In the genomic region with DNA sequence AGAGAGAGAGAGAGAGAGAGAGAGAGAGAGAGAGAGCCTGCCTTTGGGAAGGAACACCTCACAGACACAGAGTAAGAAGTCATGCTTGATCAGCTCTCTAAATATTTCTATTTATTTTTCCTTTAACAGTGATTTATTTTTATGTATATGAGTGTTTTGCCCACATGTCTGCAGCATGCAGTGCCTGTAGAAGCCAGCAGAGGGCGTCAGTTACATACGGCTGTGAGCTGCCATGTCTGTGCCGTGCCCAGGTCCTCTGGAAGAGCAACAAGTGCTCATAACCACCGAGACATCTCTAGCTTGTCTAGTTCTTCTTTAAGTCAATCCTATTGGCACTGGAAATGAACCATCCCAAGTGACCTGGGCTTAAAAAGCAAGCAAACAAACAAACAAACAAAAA, we compare ENCODE assay signal across 9 mouse cellular contexts. TPM values are rescaled to one million over a fixed set of nuclear protein-coding genes. Genes with fewer than 3 reads are reported as not detected.
DNase-seq lines count a peak whose midpoint lies in the region; ATAC-seq lines count a peak whose summit lies in the region.
"Had no signal": no experiment of that assay in that cellular context is flagged by ENCODE, and none has a peak within 500 bp of the region (broad histone marks: within the 10 kb centered on the region; RNA-seq: fewer than 3 reads in every experiment).

No protein-coding gene starts in this region.

- peaks cover 35% of the 10 kb centered on the region for H3K9me3 ChIP-seq in intestine, embryonic 14.5 days (ENCODE audit: control insufficient read depth, low read length)
- H3K9me3 ChIP-seq in intestine, embryonic 15.5 days = 0 out of 2 replicates have a peak, but pooled peaks cover 10% of the 10 kb centered on the region

- no peak overlapping the region for H3K9ac ChIP-seq in intestine, embryonic 14.5 days (ENCODE audit: low read length)
- H3K9ac ChIP-seq in intestine, embryonic 15.5 days = no peak overlapping the region

- H3K27ac ChIP-seq in intestine, embryonic 14.5 days (ENCODE audit: low read depth) = no peak overlapping the region
- H3K27ac ChIP-seq in intestine, embryonic 15.5 days = no peak overlapping the region

- H3K4me3 ChIP-seq in intestine, embryonic 14.5 days (ENCODE audit: low read depth, low read length) = no peak overlapping the region
- H3K4me3 ChIP-seq in intestine, embryonic 15.5 days (replicated peaks) = no peak overlapping the region

- no peak for ATAC-seq in intestine, embryonic 14.5 days (replicated peaks; ENCODE audit: low FRiP score, low TSS enrichment, low read depth)
- ATAC-seq in intestine, embryonic 15.5 days = no peak
- ATAC-seq in frontal cortex, adult (ENCODE audit: low TSS enrichment) = no peak

- H3K27me3 ChIP-seq in intestine, embryonic 14.5 days (replicated peaks; ENCODE audit: control insufficient read depth, insufficient read depth, low read length) = no peaks in the 10 kb centered on the region
- no peaks in the 10 kb centered on the region for H3K27me3 ChIP-seq in intestine, embryonic 15.5 days (replicated peaks)

- DNase-seq in intestine, embryonic 14.5 days (ENCODE audit: low spot score) = peak; percentile 79
- DNase-seq in testis, postnatal 10 days (ENCODE audit: low spot score) = peak; percentile 90
- no peak for DNase-seq in testis, postnatal 14 days (ENCODE audit: low spot score)
- DNase-seq in adrenal gland, postnatal 10 days = peak; percentile 90
- DNase-seq in kidney, postnatal 14 days = peak; percentile 61
- DNase-seq in urinary bladder, postnatal 10 days (ENCODE audit: low spot score) = no peak

- no peak overlapping the region for H3K4me2 ChIP-seq in intestine, embryonic 14.5 days (ENCODE audit: low read length)
- no peak overlapping the region for H3K4me2 ChIP-seq in intestine, embryonic 15.5 days (replicated peaks)

- no peaks in the 10 kb centered on the region for H3K36me3 ChIP-seq in intestine, embryonic 14.5 days (ENCODE audit: control insufficient read depth, insufficient read depth, low read length)
- H3K36me3 ChIP-seq in intestine, embryonic 15.5 days = no peaks in the 10 kb centered on the region

- 40% methylated on average over 4 of the region's 4 CpGs for WGBS in intestine, embryonic 14.5 days
- 42% methylated on average over 4 of the region's 4 CpGs for WGBS in intestine, embryonic 15.5 days

- H3K4me1 ChIP-seq in intestine, embryonic 14.5 days (replicated peaks; ENCODE audit: control insufficient read depth, insufficient read depth, low read length) = no peaks in the 10 kb centered on the region
- no peaks in the 10 kb centered on the region for H3K4me1 ChIP-seq in intestine, embryonic 15.5 days (replicated peaks)

RNA-seq across cellular contexts. Expression of gene Trpm8, which starts 12.5 kb away (rescaled TPM):
- not detected in 2 replicates for polyA plus RNA-seq in intestine, embryonic 14.5 days (2014; fragmentation: Nextera tagmentation; extraction: Ambion mirVana)
- polyA plus RNA-seq in intestine, embryonic 15.5 days (2015; fragmentation: Nextera tagmentation; extraction: Ambion mirVana) = not detected in 2 replicates
- total RNA-seq in adrenal gland, postnatal 10 days (2021) = not detected
- total RNA-seq: heart, postnatal 14 days had no signal

RNA-seq across cellular contexts. Expression of gene Hjurp, which starts 12.5 kb away (rescaled TPM):
- polyA plus RNA-seq in intestine, embryonic 14.5 days (2014; fragmentation: Nextera tagmentation; extraction: Ambion mirVana) = 182 and 203 TPM in 2 replicates
- polyA plus RNA-seq in intestine, embryonic 15.5 days (2015; fragmentation: Nextera tagmentation; extraction: Ambion mirVana) = 158 and 160 TPM in 2 replicates
- 10 to 100 TPM; 63.8 to 91.9 TPM for total RNA-seq in adrenal gland, postnatal 10 days (2021)

Comparison
In these comparisons a context has a peak if more than half of its experiments do, and no peak if none do; other contexts are left out.
1. DNase-seq: peak in intestine, embryonic 14.5 days (single experiment), testis, postnatal 10 days (single experiment), adrenal gland, postnatal 10 days (single experiment) and kidney, postnatal 14 days (single experiment); none in testis, postnatal 14 days (single experiment) and urinary bladder, postnatal 10 days (single experiment).